Mouse (Mus musculus): Measurements from ENCODE around the gene Slc35b2. TPM values are rescaled to one million over a fixed set of nuclear protein-coding genes. Genes with fewer than 3 reads are reported as not detected.
A peak's percentile ranks its signal among the peaks of the same experiment; 100 is the strongest.

Slc35b2 gene
- polyA plus RNA-seq, 1 experiment: 28.2 TPM

DNA sequence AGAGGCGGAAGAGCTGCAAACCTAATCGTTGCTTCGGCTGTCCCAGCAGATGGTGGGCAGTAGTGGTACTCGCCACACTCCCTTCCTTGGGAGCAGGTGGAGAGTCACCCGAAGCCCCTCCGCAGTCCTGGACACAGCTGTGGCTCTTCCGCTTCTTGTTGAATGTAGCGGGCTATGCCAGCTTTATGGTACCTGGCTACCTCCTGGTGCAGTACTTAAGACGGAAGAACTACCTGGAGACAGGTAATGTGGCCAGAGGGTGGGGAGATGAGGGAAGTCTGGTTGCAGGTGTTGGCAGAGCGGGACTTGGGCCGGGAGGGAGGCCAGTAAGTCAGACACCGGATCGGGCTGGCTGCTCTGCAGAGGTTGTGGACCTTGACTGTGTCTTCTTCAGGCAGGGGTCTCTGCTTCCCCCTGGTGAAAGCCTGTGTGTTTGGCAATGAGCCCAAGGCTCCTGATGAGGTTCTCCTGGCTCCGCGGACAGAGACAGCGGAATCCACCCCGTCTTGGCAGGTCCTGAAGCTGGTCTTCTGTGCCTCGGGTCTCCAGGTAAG, 934 bp downstream of the Slc35b2 start:
- Histone ChIP-seq H3K4me1 (ENCODE audit: control insufficient read depth, insufficient read depth, low read length) (no peaks in the 10 kb centered on the region), H3K9me3 (replicated peaks; ENCODE audit: control insufficient read depth, insufficient read depth, low read length, poor library complexity, severe bottlenecking) (no peaks in the 10 kb centered on the region), H3K36me3 (ENCODE audit: control insufficient read depth, insufficient read depth, low read length, poor library complexity, severe bottlenecking) (peaks cover 35% of the 10 kb centered on the region)

DNA sequence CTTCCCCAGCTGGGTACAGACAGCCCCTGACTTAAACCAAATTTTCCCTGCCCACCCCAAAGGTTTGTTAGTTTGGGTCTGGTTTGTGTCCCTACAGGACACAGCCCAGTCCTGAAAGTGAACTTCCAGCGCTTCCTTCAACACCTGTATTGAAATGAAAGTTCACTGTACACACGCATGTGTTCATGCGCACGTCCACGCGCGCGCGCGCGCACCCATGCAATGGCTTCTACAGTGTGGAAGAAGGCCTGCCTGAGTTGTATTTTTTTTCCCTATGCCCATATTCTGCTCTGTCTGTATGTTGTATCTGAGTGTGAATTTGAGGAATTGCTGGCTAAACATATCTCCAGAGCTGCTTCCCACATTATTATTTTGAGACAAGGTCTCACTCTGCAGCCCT, 1.4 kb downstream of the Slc35b2 start:
- Histone ChIP-seq H3K4me1 (ENCODE audit: control insufficient read depth, insufficient read depth, low read length) (no peaks in the 10 kb centered on the region), H3K27ac (ENCODE audit: insufficient read depth, low read length) (no peak overlapping the region), H3K36me3 (ENCODE audit: control insufficient read depth, insufficient read depth, low read length, poor library complexity, severe bottlenecking) (peaks cover 40% of the 10 kb centered on the region), H3K9ac (ENCODE audit: low read depth, poor library complexity, severe bottlenecking) (peak overlapping the region; percentile 86), H3K4me3 (ENCODE audit: low read depth, low read length) (peak overlapping the region; percentile 85), H3K27me3 (ENCODE audit: control insufficient read depth, insufficient read depth, low read length, poor library complexity, severe bottlenecking) (no peaks in the 10 kb centered on the region), H3K9me3 (replicated peaks; ENCODE audit: control insufficient read depth, insufficient read depth, low read length, poor library complexity, severe bottlenecking) (no peaks in the 10 kb centered on the region)
- TF ChIP-seq EP300 (IDR thresholded peaks at IDR 0.05; ENCODE audit: insufficient read depth, low read depth, low read length) (no peak), POLR2A (IDR thresholded peaks at IDR 0.05; ENCODE audit: insufficient read depth, low read length) (no peak), CTCF (IDR thresholded peaks at IDR 0.05; ENCODE audit: low read depth, low read length) (no peak)

More for the DNA sequence above, 934 bp downstream of the Slc35b2 start:
- Histone ChIP-seq H3K27me3 (ENCODE audit: control insufficient read depth, insufficient read depth, low read length, poor library complexity, severe bottlenecking) (no peaks in the 10 kb centered on the region), H3K4me3 (ENCODE audit: low read depth, low read length) (peak overlapping the region; percentile 85), H3K9ac (ENCODE audit: low read depth, poor library complexity, severe bottlenecking) (peak overlapping the region; percentile 86), H3K27ac (ENCODE audit: insufficient read depth, low read length) (no peak overlapping the region)
- TF ChIP-seq CTCF (IDR thresholded peaks at IDR 0.05; ENCODE audit: low read depth, low read length) (no peak), EP300 (IDR thresholded peaks at IDR 0.05; ENCODE audit: insufficient read depth, low read depth, low read length) (no peak), POLR2A (IDR thresholded peaks at IDR 0.05; ENCODE audit: insufficient read depth, low read length) (no peak)

DNA sequence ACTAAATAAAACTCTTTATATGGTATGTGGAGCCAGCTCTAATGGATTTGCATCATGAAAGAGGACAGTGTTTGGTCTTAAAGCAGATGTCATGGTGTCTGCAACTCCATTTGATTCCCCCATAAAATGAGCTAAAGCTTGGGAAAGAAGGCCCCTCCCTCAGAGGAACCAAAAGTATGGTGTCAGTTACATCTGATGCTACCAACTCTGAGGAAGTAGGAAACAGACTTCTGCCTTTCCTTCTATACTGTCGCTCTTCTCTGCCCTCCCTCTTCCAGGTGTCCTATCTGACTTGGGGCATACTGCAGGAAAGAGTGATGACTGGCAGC, 2.3 kb downstream of the Slc35b2 start:
- Histone ChIP-seq H3K9me3 (replicated peaks; ENCODE audit: control insufficient read depth, insufficient read depth, low read length, poor library complexity, severe bottlenecking) (no peaks in the 10 kb centered on the region), H3K27ac (ENCODE audit: insufficient read depth, low read length) (no peak overlapping the region), H3K9ac (ENCODE audit: low read depth, poor library complexity, severe bottlenecking) (no peak overlapping the region), H3K36me3 (ENCODE audit: control insufficient read depth, insufficient read depth, low read length, poor library complexity, severe bottlenecking) (peaks cover 49% of the 10 kb centered on the region), H3K4me3 (ENCODE audit: low read depth, low read length) (no peak overlapping the region), H3K4me1 (ENCODE audit: control insufficient read depth, insufficient read depth, low read length) (no peaks in the 10 kb centered on the region), H3K27me3 (ENCODE audit: control insufficient read depth, insufficient read depth, low read length, poor library complexity, severe bottlenecking) (no peaks in the 10 kb centered on the region)
- TF ChIP-seq POLR2A (IDR thresholded peaks at IDR 0.05; ENCODE audit: insufficient read depth, low read length) (no peak), EP300 (IDR thresholded peaks at IDR 0.05; ENCODE audit: insufficient read depth, low read depth, low read length) (no peak), CTCF (IDR thresholded peaks at IDR 0.05; ENCODE audit: low read depth, low read length) (no peak)

DNA sequence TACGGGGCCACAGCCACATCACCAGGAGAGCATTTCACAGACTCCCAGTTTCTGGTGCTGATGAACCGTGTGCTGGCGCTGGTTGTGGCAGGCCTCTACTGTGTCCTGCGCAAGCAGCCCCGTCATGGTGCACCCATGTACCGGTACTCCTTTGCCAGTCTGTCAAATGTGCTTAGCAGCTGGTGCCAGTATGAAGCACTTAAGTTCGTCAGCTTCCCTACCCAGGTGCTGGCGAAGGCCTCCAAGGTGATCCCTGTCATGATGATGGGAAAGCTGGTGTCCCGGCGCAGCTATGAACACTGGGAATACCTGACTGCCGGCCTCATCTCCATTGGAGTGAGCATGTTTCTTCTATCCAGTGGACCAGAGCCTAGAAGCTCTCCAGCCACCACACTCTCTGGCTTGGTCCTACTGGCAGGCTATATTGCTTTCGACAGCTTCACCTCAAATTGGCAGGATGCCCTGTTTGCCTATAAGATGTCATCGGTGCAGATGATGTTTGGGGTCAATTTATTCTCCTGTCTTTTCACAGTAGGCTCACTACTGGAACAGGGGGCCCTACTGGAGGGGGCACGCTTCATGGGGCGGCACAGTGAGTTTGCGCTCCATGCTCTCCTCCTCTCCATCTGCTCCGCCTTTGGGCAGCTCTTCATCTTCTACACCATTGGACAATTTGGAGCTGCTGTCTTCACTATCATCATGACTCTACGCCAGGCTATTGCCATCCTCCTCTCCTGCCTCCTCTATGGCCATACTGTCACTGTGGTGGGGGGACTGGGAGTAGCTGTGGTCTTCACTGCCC, 2.9 kb downstream of the Slc35b2 start:
- no peak for TF ChIP-seq POLR2A (IDR thresholded peaks at IDR 0.05; ENCODE audit: insufficient read depth, low read length)
- no peak for TF ChIP-seq CTCF (IDR thresholded peaks at IDR 0.05; ENCODE audit: low read depth, low read length)
- no peak for TF ChIP-seq EP300 (IDR thresholded peaks at IDR 0.05; ENCODE audit: insufficient read depth, low read depth, low read length)
- no peaks in the 10 kb centered on the region for H3K27me3 ChIP-seq (ENCODE audit: control insufficient read depth, insufficient read depth, low read length, poor library complexity, severe bottlenecking)
- H3K4me1 ChIP-seq (ENCODE audit: control insufficient read depth, insufficient read depth, low read length): no peaks in the 10 kb centered on the region
- H3K9me3 ChIP-seq (replicated peaks; ENCODE audit: control insufficient read depth, insufficient read depth, low read length, poor library complexity, severe bottlenecking): no peaks in the 10 kb centered on the region
- H3K36me3 ChIP-seq (ENCODE audit: control insufficient read depth, insufficient read depth, low read length, poor library complexity, severe bottlenecking): peaks cover 55% of the 10 kb centered on the region
- H3K4me3 ChIP-seq (ENCODE audit: low read depth, low read length): no peak overlapping the region
- no peak overlapping the region for H3K27ac ChIP-seq (ENCODE audit: insufficient read depth, low read length)
- no peak overlapping the region for H3K9ac ChIP-seq (ENCODE audit: low read depth, poor library complexity, severe bottlenecking)

DNA sequence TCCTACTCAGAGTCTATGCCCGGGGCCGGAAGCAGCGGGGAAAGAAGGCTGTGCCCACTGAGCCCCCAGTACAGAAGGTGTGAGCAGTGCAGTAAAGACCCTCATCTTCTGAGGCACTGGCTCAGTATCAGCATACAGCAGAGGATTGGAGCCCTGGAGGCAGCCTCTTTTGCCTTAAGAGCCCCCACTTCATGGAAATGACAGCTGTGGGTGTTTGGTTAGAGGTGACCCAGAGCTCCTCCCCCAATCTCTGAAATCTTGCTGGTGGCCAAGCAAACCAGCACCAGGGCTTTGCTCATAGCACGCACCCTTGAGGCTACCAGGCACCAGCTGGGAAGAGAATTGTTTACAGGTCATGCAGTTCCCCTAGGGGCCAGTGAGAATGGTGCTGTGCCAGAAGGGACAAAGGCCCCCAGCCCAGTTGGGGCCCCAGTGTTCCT, 3.5 kb downstream of the Slc35b2 start:
- Histone ChIP-seq H3K4me1 (ENCODE audit: control insufficient read depth, insufficient read depth, low read length) (no peaks in the 10 kb centered on the region), H3K9me3 (replicated peaks; ENCODE audit: control insufficient read depth, insufficient read depth, low read length, poor library complexity, severe bottlenecking) (no peaks in the 10 kb centered on the region), H3K27ac (ENCODE audit: insufficient read depth, low read length) (no peak overlapping the region), H3K9ac (ENCODE audit: low read depth, poor library complexity, severe bottlenecking) (no peak overlapping the region), H3K36me3 (ENCODE audit: control insufficient read depth, insufficient read depth, low read length, poor library complexity, severe bottlenecking) (peaks cover 61% of the 10 kb centered on the region), H3K4me3 (ENCODE audit: low read depth, low read length) (no peak overlapping the region), H3K27me3 (ENCODE audit: control insufficient read depth, insufficient read depth, low read length, poor library complexity, severe bottlenecking) (no peaks in the 10 kb centered on the region)
- TF ChIP-seq CTCF (IDR thresholded peaks at IDR 0.05; ENCODE audit: low read depth, low read length): no peak
- no peak for TF ChIP-seq EP300 (IDR thresholded peaks at IDR 0.05; ENCODE audit: insufficient read depth, low read depth, low read length)
- TF ChIP-seq POLR2A (IDR thresholded peaks at IDR 0.05; ENCODE audit: insufficient read depth, low read length): no peak

DNA sequence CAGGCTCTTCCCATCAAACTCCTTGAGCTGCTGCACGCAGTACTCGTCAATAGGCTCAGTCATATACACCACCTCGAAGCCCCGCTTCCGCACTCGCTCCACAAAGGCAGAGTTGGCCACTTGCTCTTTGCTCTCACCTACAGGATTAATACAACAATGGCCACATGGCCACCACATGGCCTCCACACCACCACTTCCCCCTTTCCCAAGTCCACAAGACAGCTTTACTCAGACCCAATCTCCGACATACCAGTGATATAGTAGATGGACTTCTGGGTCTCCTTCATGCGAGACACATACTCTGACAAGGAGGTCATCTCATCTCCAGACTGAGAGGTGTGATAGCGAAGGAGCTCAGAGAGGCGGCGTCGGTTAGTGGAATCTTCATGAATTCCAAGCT, 5.3 kb downstream of the Slc35b2 start:
- Histone ChIP-seq H3K27ac (ENCODE audit: insufficient read depth, low read length) (peak overlapping the region; percentile 8; the same call in 1 of the 2 replicates), H3K9me3 (replicated peaks; ENCODE audit: control insufficient read depth, insufficient read depth, low read length, poor library complexity, severe bottlenecking) (no peaks in the 10 kb centered on the region), H3K27me3 (ENCODE audit: control insufficient read depth, insufficient read depth, low read length, poor library complexity, severe bottlenecking) (no peaks in the 10 kb centered on the region), H3K36me3 (ENCODE audit: control insufficient read depth, insufficient read depth, low read length, poor library complexity, severe bottlenecking) (peaks cover 62% of the 10 kb centered on the region), H3K4me1 (ENCODE audit: control insufficient read depth, insufficient read depth, low read length) (no peaks in the 10 kb centered on the region), H3K4me3 (ENCODE audit: low read depth, low read length) (no peak overlapping the region), H3K9ac (ENCODE audit: low read depth, poor library complexity, severe bottlenecking) (no peak overlapping the region)
- TF ChIP-seq POLR2A (IDR thresholded peaks at IDR 0.05; ENCODE audit: insufficient read depth, low read length) (no peak), EP300 (IDR thresholded peaks at IDR 0.05; ENCODE audit: insufficient read depth, low read depth, low read length) (no peak), CTCF (IDR thresholded peaks at IDR 0.05; ENCODE audit: low read depth, low read length) (no peak)

Data from ES-Bruce4 (cell line).